Mouse (Mus musculus): ENCODE data around the gene Slc12a8.

- TF ChIP-seq EP300 (IDR thresholded peaks at IDR 0.05; ENCODE audit: low read depth): no peak
- no peak for TF ChIP-seq CTCF (IDR thresholded peaks at IDR 0.05; ENCODE audit: low read depth)
These were observed 143.0 kb downstream of the Slc12a8 start for GRCm38 (mm10) chr16:33660125-33660524.

Data from heart, postnatal 0 days (tissue).